Mouse (Mus musculus): Measurements from ENCODE around the gene Ubash3a. TPM values are rescaled to one million over a fixed set of nuclear protein-coding genes. Genes with fewer than 3 reads are reported as not detected.

Gene Ubash3a
- total RNA-seq, 1 experiment, result 6.7 TPM

GRCm38 (mm10) chr17:31271136-31271851 lies 63.6 kb downstream of the Ubash3a start:
- Histone ChIP-seq H3K36me3 (ENCODE audit: control insufficient read depth, insufficient read depth, low read length, poor library complexity, severe bottlenecking) (no peaks in the 10 kb centered on the region), H3K9ac (ENCODE audit: insufficient read depth, low read depth, low read length, poor library complexity, severe bottlenecking) (no peak overlapping the region), H3K27ac (ENCODE audit: insufficient read depth, low read depth, low read length, poor library complexity, severe bottlenecking) (no peak overlapping the region), H3K4me1 (ENCODE audit: control insufficient read depth in 2 of 2, insufficient read depth in 2 of 2, low read length in 2 of 2, poor library complexity in 1 of 2) (peaks cover 0 to 16% of the 10 kb centered on the region in 2 experiments; a peak in 2 of 4 replicates), H3K4me3 (ENCODE audit: insufficient read depth in 1 of 2, low read depth in 1 of 2, low read length in 2 of 2, poor library complexity in 1 of 2, severe bottlenecking in 1 of 2) (no peak overlapping the region), H3K9me3 (ENCODE audit: control insufficient read depth, insufficient read depth, low read depth, low read length) (no peaks in the 10 kb centered on the region)
- TF ChIP-seq HCFC1 (IDR thresholded peaks at IDR 0.05; ENCODE audit: borderline replicate concordance, insufficient read depth, low read length) (no peak), ZNF384 (IDR thresholded peaks at IDR 0.05; ENCODE audit: low read depth, low read length) (no peak), MAFK (IDR thresholded peaks at IDR 0.05; ENCODE audit: insufficient read depth, low read depth, low read length) (no peak), ZC3H11A (IDR thresholded peaks at IDR 0.05; ENCODE audit: borderline replicate concordance, low read depth, low read length) (no peak), CHD2 (IDR thresholded peaks at IDR 0.05; ENCODE audit: low read depth, low read length) (no peak)
- in situ Hi-C loops (cut with MboI; ENCODE audit: low sequenced_read_pairs in 2 of 2, unreplicated experiment in 2 of 2), result no loop called here
- no peak for DNase-seq (ENCODE audit: low read depth, low spot score)

GRCm38 (mm10) chr17:31272416-31273165 lies 64.9 kb downstream of the Ubash3a start:
- Histone ChIP-seq H3K9me3 (ENCODE audit: control insufficient read depth, insufficient read depth, low read depth, low read length) (no peaks in the 10 kb centered on the region), H3K4me3 (ENCODE audit: insufficient read depth in 1 of 2, low read depth in 1 of 2, low read length in 2 of 2, poor library complexity in 1 of 2, severe bottlenecking in 1 of 2) (no peak overlapping the region), H3K4me1 (ENCODE audit: control insufficient read depth in 2 of 2, insufficient read depth in 2 of 2, low read length in 2 of 2, poor library complexity in 1 of 2) (peaks cover 0 to 14% of the 10 kb centered on the region in 2 experiments; a peak in 1 of 4 replicates), H3K36me3 (ENCODE audit: control insufficient read depth, insufficient read depth, low read length, poor library complexity, severe bottlenecking) (no peaks in the 10 kb centered on the region), H3K27ac (ENCODE audit: insufficient read depth, low read depth, low read length, poor library complexity, severe bottlenecking) (no peak overlapping the region), H3K9ac (ENCODE audit: insufficient read depth, low read depth, low read length, poor library complexity, severe bottlenecking) (no peak overlapping the region)
- in situ Hi-C loops (cut with MboI; ENCODE audit: low sequenced_read_pairs in 2 of 2, unreplicated experiment in 2 of 2), result no loop called here
- no peak for DNase-seq (ENCODE audit: low read depth, low spot score)
- no peak for TF ChIP-seq ZNF384 (IDR thresholded peaks at IDR 0.05; ENCODE audit: low read depth, low read length)
- TF ChIP-seq ZC3H11A (IDR thresholded peaks at IDR 0.05; ENCODE audit: borderline replicate concordance, low read depth, low read length), result no peak
- no peak for TF ChIP-seq HCFC1 (IDR thresholded peaks at IDR 0.05; ENCODE audit: borderline replicate concordance, insufficient read depth, low read length)
- TF ChIP-seq MAFK (IDR thresholded peaks at IDR 0.05; ENCODE audit: insufficient read depth, low read depth, low read length), result no peak
- TF ChIP-seq CHD2 (IDR thresholded peaks at IDR 0.05; ENCODE audit: low read depth, low read length), result no peak

GRCm38 (mm10) chr17:31273631-31274030 lies 66.0 kb downstream of the Ubash3a start:
- no peak for DNase-seq (ENCODE audit: low read depth, low spot score)
- no peak for TF ChIP-seq HCFC1 (IDR thresholded peaks at IDR 0.05; ENCODE audit: borderline replicate concordance, insufficient read depth, low read length)
- TF ChIP-seq ZNF384 (IDR thresholded peaks at IDR 0.05; ENCODE audit: low read depth, low read length), result no peak
- TF ChIP-seq CHD2 (IDR thresholded peaks at IDR 0.05; ENCODE audit: low read depth, low read length), result no peak
- TF ChIP-seq MAFK (IDR thresholded peaks at IDR 0.05; ENCODE audit: insufficient read depth, low read depth, low read length), result no peak
- no peak for TF ChIP-seq ZC3H11A (IDR thresholded peaks at IDR 0.05; ENCODE audit: borderline replicate concordance, low read depth, low read length)
- H3K9me3 ChIP-seq (ENCODE audit: control insufficient read depth, insufficient read depth, low read depth, low read length), result no peaks in the 10 kb centered on the region
- H3K9ac ChIP-seq (ENCODE audit: insufficient read depth, low read depth, low read length, poor library complexity, severe bottlenecking), result no peak overlapping the region
- in situ Hi-C loops (cut with MboI; ENCODE audit: low sequenced_read_pairs in 2 of 2, unreplicated experiment in 2 of 2), result no loop called here
- no peaks in the 10 kb centered on the region for H3K36me3 ChIP-seq (ENCODE audit: control insufficient read depth, insufficient read depth, low read length, poor library complexity, severe bottlenecking)
- peaks cover 0 to 13% of the 10 kb centered on the region in 2 experiments; a peak in 1 of 4 replicates for H3K4me1 ChIP-seq (ENCODE audit: control insufficient read depth in 2 of 2, insufficient read depth in 2 of 2, low read length in 2 of 2, poor library complexity in 1 of 2)
- H3K27ac ChIP-seq (ENCODE audit: insufficient read depth, low read depth, low read length, poor library complexity, severe bottlenecking), result no peak overlapping the region
- H3K4me3 ChIP-seq (ENCODE audit: insufficient read depth in 1 of 2, low read depth in 1 of 2, low read length in 2 of 2, poor library complexity in 1 of 2, severe bottlenecking in 1 of 2), result no peak overlapping the region

GRCm38 (mm10) chr17:31275181-31275580 lies 67.5 kb downstream of the Ubash3a start:
- Histone ChIP-seq H3K27ac (ENCODE audit: insufficient read depth, low read depth, low read length, poor library complexity, severe bottlenecking) (no peak overlapping the region), H3K36me3 (ENCODE audit: control insufficient read depth, insufficient read depth, low read length, poor library complexity, severe bottlenecking) (no peaks in the 10 kb centered on the region), H3K4me3 (ENCODE audit: insufficient read depth in 1 of 2, low read depth in 1 of 2, low read length in 2 of 2, poor library complexity in 1 of 2, severe bottlenecking in 1 of 2) (no peak overlapping the region), H3K9me3 (ENCODE audit: control insufficient read depth, insufficient read depth, low read depth, low read length) (no peaks in the 10 kb centered on the region), H3K9ac (ENCODE audit: insufficient read depth, low read depth, low read length, poor library complexity, severe bottlenecking) (no peak overlapping the region), H3K4me1 (ENCODE audit: control insufficient read depth in 2 of 2, insufficient read depth in 2 of 2, low read length in 2 of 2, poor library complexity in 1 of 2) (peaks cover 0 to 13% of the 10 kb centered on the region in 2 experiments; a peak in 1 of 4 replicates)
- in situ Hi-C loops (cut with MboI; ENCODE audit: low sequenced_read_pairs in 2 of 2, unreplicated experiment in 2 of 2), result no loop called here
- no peak for DNase-seq (ENCODE audit: low read depth, low spot score)
- TF ChIP-seq CHD2 (IDR thresholded peaks at IDR 0.05; ENCODE audit: low read depth, low read length) (no peak), ZNF384 (IDR thresholded peaks at IDR 0.05; ENCODE audit: low read depth, low read length) (no peak), HCFC1 (IDR thresholded peaks at IDR 0.05; ENCODE audit: borderline replicate concordance, insufficient read depth, low read length) (no peak), ZC3H11A (IDR thresholded peaks at IDR 0.05; ENCODE audit: borderline replicate concordance, low read depth, low read length) (no peak), MAFK (IDR thresholded peaks at IDR 0.05; ENCODE audit: insufficient read depth, low read depth, low read length) (no peak)

All from ES-E14 (cell line).